Mouse (Mus musculus): Measurements from ENCODE around the gene Scamp2. TPM values are rescaled to one million over a fixed set of nuclear protein-coding genes. Genes with fewer than 3 reads are reported as not detected.

Gene Scamp2
- 39.3 and 50.4 TPM in 2 replicates for polyA plus RNA-seq (2015; fragmentation: Nextera tagmentation; extraction: Ambion mirVana)

DNA sequence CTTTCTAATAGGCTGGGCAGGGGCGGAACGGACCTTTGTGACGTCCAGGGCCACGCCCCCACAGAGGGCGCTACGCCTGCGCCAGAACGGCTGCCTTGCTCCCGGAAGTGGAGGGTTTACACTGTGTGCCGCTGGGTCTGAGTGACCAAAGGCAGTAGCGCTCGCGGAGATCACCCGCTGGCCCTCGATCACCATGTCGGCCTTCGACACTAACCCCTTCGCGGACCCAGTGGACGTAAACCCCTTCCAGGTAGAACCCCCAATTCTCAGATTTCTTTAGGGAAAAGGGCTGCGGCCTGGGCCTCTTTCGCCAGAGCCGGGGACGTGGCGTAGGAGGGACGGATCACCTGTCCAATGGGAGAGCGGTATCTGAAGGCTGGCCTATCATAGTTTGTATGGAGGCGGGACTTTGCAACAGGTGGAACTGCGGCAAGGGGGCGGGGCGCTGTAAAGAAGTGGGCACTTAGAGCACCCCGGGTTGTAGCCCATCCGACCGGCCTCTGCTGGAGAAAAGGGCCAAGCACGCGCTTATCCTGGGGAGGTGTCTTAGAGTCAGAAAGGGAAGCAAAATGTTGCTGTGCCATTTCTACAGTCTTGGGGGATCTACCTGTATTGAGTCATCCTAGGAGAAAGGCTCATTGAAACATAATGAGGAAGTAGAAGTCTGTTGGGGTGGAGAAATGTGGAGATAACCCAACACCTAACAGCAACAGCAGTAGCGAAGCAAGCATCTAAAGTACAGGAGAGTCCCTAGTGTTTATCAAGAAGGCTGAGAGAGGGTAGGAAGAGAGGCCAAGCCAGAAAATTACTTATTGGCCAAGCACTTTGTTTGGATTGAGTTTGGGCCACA is at the start of gene Scamp2:
Gene Scamp2 (plus strand): TSS at position 83 of the 850 bp plus-strand sequence.

DNA sequence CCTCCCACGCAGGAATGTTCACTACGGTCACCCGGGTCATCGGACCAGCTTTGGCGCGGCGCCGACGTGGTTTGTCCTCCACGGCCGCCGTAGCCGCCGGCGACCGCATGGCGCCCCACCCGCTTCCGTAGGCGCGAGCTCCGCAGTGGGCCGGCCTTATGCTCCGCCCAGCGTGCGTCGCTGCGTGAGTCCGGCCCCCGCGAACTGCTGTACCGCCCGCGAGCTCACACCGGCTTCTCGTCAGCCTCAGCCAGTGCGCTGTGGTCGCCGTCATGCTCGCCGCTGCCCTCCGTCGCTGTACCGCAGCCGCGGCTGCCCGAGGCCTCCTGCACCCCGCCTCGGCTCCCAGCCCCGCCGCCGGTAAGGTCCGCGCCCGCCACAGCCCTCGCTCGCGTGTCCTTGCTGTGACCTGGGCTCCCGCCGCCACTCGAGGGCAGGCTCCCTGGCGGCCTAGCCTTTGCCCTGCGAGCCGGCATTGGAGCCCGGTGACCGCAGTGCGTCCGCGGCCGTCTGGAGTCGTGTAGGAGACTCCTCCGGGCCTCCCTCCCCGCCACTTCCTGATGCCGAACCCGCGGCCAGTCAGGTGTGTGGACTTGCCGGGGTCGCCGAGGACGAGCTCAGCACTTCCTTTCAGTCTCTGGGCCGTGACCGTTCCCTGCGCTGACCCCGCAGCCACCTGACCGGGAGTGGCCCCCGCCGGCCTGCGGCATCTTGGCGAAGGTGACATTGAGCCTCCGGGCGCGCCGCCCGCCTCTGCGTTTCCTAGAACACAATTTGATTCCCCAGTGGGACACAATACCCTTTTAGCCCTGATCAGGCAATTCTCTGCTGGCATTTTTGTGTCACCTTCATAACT is 39.5 kb upstream of the Scamp2 start, which contains the start of gene Cox5a:
Gene Cox5a (plus strand): TSS at position 219 of the 856 bp plus-strand sequence.

DNA sequence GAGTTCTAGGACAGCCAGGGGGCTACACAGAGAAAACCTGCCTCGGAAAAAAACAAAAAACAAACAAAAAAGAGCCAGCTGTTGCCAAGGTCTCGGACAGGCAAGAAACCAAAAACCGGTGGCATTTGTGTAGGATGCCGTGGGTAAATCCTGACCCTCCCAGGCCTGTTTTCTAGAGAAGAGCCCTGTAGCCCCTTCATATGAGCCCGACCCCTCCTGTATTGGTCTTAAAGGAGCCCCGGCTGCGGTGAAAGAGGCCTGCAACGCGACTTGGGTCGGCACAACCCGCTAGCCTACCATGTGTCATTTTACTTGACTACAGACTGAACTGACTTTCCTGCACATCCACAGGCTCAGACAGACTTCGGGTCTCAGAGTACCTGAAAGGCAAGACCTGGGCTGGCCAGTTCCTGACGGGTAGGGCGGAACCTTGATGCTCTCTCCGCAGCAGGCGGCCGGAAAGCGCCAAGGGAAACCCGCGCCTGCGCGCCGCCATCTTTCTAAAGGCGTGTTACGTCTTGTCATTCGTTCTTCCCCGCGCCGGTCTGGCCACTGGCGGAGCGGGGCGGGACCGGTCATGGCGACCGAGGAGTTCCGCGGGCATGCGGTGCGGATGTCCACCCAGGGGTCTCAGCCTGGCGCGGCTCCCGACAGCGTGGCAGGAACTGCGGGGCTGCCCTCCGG is 23.6 kb upstream of the Scamp2 start, which contains the start of gene Fam219b:
Gene Fam219b (plus strand): TSS at position 485 of the 684 bp plus-strand sequence.

DNA sequence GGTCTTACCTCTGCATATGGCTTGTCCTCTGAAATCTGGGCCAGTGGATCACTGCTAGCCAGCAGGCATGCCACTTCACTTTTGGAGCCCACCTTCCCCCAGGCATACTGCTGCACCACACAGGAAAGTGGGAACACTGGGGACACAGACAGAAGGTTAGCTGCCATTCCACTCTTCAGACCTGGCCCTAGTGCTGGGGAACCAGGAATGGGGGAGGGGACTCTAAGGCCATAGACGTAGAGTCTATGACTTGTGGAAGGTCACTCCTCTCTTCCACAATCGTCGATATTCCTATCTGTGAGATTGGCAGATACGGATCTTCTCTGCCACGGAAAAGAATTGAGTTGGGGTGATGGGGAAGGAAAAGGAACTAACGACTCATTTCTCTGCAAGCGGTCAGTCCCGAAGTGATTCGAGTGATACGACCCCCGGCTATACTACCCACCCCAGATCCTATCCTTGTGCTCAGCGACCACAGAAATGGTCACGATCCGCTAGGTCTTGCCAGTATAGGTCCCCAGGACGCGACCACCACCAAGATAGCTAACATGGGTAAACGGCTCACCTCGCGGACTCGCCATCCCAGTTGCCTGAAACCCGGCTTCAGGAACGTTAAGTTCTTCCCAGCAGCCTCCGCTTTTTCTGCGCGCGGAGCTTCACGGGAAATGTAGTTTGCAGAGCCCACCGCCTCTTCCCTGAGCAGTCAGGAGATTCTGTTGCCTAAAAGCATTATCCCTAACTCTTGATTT is 8.4 kb upstream of the Scamp2 start, which contains the start of gene Mpi:
Gene Mpi (minus strand): TSS at position 625 of the 749 bp plus-strand sequence.

DNA sequence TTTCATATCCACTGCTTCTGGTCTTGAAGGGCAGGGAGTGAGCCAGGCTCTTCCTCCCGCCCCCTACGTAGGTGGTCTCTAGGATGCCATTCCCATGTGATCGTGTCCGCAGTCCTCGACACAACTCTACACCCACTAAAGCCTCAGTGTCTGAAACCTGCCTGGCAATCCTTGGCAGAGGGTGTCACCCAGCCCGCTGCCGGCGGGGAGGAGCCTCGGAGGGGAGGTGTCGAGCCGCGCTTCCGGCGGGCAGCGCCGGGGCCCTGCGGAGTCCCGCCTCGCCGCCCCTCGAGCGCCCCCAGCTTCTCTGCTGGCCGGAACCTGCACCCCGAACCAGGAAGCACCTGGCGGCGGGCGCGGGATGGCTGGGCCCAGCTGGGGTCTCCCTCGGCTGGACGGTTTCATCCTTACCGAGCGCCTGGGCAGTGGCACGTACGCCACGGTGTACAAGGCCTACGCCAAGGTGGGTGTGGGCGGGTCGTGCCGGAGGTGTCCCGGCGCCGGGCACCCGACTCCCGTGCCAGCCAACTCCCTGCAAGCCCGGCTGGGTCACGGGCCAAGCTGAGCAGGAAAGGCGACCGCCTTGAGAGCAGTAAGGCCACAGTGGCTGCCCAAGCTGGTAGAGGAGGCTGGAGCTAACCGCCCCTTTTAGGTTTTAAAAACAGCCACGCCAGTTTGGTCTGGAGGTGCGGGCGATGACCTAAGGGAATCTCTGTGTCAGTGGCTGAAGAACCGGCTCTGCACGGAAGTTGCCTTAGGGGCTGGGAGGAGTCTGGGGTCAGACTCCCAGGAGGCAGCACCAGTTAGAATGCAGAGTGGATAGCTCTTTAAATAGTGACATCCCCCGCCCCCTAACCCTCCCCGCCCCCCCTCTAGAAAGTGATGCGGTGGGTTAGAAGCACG is 28.7 kb downstream of the Scamp2 start, which contains the start of gene Ulk3:
Gene Ulk3 (plus strand): TSS at position 229 of the 903 bp plus-strand sequence.

GRCm38 (mm10) chr9:57606139-57606851 is 45.6 kb downstream of the Scamp2 start, which contains the start of gene Cplx3:
Cplx3 (minus strand) TSS chr9:57606281.

DNA sequence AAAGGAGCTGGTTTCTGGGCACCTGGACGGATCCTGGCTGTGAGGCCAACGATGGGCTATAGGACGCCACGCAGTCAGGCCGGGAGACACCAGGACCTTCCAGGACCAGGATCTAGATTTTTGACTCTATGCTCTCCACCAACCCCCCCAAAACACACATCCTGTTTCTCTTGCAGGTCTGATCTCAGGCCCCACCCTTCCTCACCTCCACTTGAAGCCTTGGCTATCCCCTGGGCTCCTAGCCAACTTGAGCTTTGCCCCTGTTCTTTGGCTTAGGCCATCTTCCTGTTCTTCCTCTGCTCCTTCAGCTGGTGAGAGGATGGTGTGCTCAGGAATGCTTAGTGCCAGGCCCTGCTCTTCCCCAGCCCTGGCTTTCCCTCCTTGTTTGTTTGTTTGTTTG is 59.9 kb downstream of the Scamp2 start, which contains the start of gene Lman1l:
Gene Lman1l (minus strand): TSS at position 101 of the 400 bp plus-strand sequence.

Other genes starting within 250 kb of the Scamp2 start
- 17.4 and 22.6 TPM in 2 replicates for gene Ppcdc, start 120.8 kb upstream of the Scamp2 start, polyA plus RNA-seq (2015; fragmentation: Nextera tagmentation; extraction: Ambion mirVana)
- 4.5 and 6.0 TPM in 2 replicates for gene Scamp5, start 92.9 kb upstream of the Scamp2 start, polyA plus RNA-seq (2015; fragmentation: Nextera tagmentation; extraction: Ambion mirVana)
- gene Rpp25, start 56.9 kb upstream of the Scamp2 start, polyA plus RNA-seq (2015; fragmentation: Nextera tagmentation; extraction: Ambion mirVana) = 3.1 and 3.6 TPM in 2 replicates
- gene Cox5a, start 39.7 kb upstream of the Scamp2 start, polyA plus RNA-seq (2015; fragmentation: Nextera tagmentation; extraction: Ambion mirVana) = 414 and 442 TPM in 2 replicates
- gene Fam219b, start 23.4 kb upstream of the Scamp2 start, polyA plus RNA-seq (2015; fragmentation: Nextera tagmentation; extraction: Ambion mirVana) = 9.5 and 11.1 TPM in 2 replicates
- gene Mpi, start 8.2 kb upstream of the Scamp2 start, polyA plus RNA-seq (2015; fragmentation: Nextera tagmentation; extraction: Ambion mirVana) = 8.7 and 12.2 TPM in 2 replicates
- gene Ulk3, start 28.5 kb downstream of the Scamp2 start, polyA plus RNA-seq (2015; fragmentation: Nextera tagmentation; extraction: Ambion mirVana) = 4.7 and 6.4 TPM in 2 replicates
- not detected in 2 replicates for gene Cplx3, start 45.3 kb downstream of the Scamp2 start, polyA plus RNA-seq (2015; fragmentation: Nextera tagmentation; extraction: Ambion mirVana)
- not detected in 2 replicates for gene Lman1l, start 59.8 kb downstream of the Scamp2 start, polyA plus RNA-seq (2015; fragmentation: Nextera tagmentation; extraction: Ambion mirVana)
- 31.6 and 33.8 TPM in 2 replicates for gene Csk, start 92.7 kb downstream of the Scamp2 start, polyA plus RNA-seq (2015; fragmentation: Nextera tagmentation; extraction: Ambion mirVana)
- not detected in 2 replicates for gene Cyp1a2, start 122.8 kb downstream of the Scamp2 start, polyA plus RNA-seq (2015; fragmentation: Nextera tagmentation; extraction: Ambion mirVana)
- 0.04 and 0.16 TPM in 2 replicates for gene Cyp1a1, start 127.0 kb downstream of the Scamp2 start, polyA plus RNA-seq (2015; fragmentation: Nextera tagmentation; extraction: Ambion mirVana)
- 16.2 and 17.0 TPM in 2 replicates for gene Edc3, start 147.6 kb downstream of the Scamp2 start, polyA plus RNA-seq (2015; fragmentation: Nextera tagmentation; extraction: Ambion mirVana)
- 77.0 and 77.2 TPM in 2 replicates for gene Clk3, start 204.9 kb downstream of the Scamp2 start, polyA plus RNA-seq (2015; fragmentation: Nextera tagmentation; extraction: Ambion mirVana)

Measured in spleen, postnatal 0 days (tissue).